Mouse (Mus musculus) MEL (cell line): ENCODE data around the gene Osbp.
"Not testable (repeated sequence)": the region's sequence is repeated elsewhere in the genome, so short reads cannot be mapped to it uniquely, and the experiment has no call there.

Experiments
- BHLHE40 ChIP-seq: IDR thresholded peaks from 2 replicates; pipeline ENCODE4 v1.6.1; 2012; ENCODE audit warnings: low read depth, mild to moderate bottlenecking, inconsistent platforms, low read length, improper control_type of control experiment, borderline replicate concordance
- CTCF ChIP-seq, 3 experiments: IDR thresholded peaks in 2 of 3; conservative IDR thresholded peaks in 1 of 3; 2 replicates each; pipeline ENCODE4 v1.5.1; 2011 to 2012; ENCODE audit warnings: low read length in 3 of 3, low read depth in 2 of 3, mild to moderate bottlenecking in 2 of 3, improper control_type of control experiment in 1 of 3, inconsistent platforms in 1 of 3, mixed read lengths in 1 of 3, moderate library complexity in 1 of 3; ENCODE audit not compliant: control insufficient read depth in 1 of 3, insufficient read depth in 1 of 3, poor library complexity in 1 of 3, severe bottlenecking in 1 of 3
- USF1 ChIP-seq: IDR thresholded peaks from 2 replicates; pipeline ENCODE4 v1.6.1; 2014; ENCODE audit warnings: low read depth, mild to moderate bottlenecking, inconsistent platforms, low read length, improper control_type of control experiment, moderate library complexity

DNA sequence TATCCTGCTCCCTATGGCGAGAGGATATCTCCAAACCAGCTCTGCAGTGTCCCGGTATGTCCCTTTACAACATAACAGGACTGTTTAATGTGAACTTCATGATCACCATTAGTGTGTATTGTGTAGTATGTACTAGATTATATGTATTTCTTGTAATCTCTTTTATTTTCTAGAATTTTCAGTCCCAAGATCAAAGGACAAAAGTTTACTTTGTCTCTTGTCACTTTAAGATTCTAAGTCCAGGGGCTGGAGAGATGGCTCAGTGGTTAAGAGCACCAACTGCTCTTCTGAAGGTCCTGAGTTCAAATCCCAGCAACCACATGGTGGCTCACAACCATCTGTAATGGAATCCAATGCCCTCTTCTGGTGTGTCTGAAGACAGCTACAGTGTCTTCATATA, 43.2 kb upstream of the Osbp start:
- TF ChIP-seq BHLHE40; USF1; CTCF (IDR thresholded peaks at IDR 0.05 in 2 of 3, conservative IDR thresholded peaks at IDR 0.05 in 1 of 3; ENCODE audit: control insufficient read depth in 1 of 3, insufficient read depth in 1 of 3, low read depth in 2 of 3, low read length in 3 of 3, poor library complexity in 1 of 3, severe bottlenecking in 1 of 3): not testable (repeated sequence)
